Mouse (Mus musculus): ENCODE data around the gene Adprh. TPM values are rescaled to one million over a fixed set of nuclear protein-coding genes. Genes with fewer than 3 reads are reported as not detected.
"Not testable (repeated sequence)": the region's sequence is repeated elsewhere in the genome, so short reads cannot be mapped to it uniquely, and the experiment has no call there.

Gene Adprh
- total RNA-seq, 2 experiments from 2014 or later = 16.4 to 18.1 TPM

DNA sequence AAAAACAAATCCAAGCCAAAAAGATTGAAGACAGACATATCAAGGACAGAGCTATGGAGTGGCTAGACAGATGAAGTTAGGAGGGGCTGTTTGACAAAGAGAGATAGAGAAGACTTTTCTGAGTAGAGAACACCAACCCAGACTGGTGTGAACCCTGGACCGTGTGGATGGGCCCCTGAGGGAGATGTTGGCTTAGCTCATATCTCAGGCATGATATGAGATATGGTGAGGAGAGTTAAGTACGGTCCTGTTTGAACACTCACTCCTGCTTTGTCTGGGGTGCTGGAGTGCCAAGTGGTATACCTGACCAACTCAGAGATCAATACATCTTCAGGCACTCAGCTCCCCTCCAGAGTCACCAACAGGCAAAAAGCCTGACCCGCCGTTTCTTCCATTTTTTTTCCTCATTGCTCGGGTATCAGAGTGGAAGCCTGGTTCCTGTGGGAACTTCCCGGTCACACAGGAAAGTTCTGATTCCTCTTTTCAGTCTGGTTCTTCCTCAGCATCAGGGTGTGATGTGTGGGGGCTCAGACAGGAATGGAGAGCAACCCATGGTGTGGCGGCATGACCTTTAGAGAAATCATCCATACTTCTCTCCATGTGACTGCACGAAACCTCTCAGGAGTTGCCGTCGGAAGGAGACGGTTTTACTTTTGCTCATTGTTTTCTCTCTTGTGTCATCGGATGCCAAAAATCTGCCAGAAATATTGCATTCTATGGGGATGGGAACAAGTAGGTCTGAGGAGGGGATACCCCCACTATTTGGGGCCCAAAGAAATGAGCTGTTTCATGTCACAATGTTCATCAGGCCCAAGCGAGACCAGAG lies 14.8 kb upstream of the Adprh start:
- no peak for DNase-seq (ENCODE audit: low spot score)

DNA sequence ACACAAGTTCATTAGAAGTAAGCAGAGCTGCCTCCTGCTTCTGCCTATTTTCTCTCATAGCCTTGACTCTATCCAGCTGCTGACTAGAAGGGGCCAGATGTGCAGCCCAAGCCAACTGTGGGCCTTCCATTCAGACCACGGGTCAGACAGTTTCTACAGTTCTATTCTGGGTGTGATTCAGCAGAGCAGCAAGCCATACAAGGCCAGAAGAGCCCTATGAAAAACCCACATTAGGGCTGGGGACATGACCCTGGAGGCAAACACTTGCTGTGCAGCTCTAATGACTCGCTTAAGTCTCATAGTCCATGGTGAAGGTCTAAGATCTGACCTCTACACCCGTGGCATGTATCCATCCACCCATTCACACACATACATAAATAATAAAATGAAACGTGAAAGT lies 13.6 kb upstream of the Adprh start:
- no peak for DNase-seq (ENCODE audit: low spot score)

DNA sequence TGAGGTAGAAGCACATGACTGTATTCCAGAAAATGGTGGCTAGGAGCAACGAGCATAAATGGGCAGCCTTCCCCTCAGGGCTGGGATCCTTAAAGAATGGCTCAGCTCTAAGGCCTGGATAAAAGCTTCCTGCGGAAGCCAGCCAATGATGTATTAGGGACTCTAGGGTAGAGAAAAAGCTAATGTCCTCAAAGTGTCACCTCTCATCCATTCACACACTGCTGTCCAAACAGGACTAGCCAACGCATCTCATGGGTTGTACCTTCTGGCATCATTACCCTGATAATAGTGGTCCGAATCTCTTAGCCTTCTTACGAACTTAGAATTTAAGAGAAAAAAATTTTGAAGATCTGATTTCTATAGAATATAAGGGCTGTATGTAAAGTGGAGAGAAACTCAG lies 10.8 kb upstream of the Adprh start:
- no peak for DNase-seq (ENCODE audit: low spot score)

- DNase-seq (ENCODE audit: low spot score) = no peak
These were observed 9.7 kb upstream of the Adprh start for GRCm38 (mm10) chr16:38462161-38462560.

- DNase-seq (ENCODE audit: low spot score) = no peak
These were observed 9.2 kb upstream of the Adprh start for GRCm38 (mm10) chr16:38461749-38462148.

GRCm38 (mm10) chr16:38459990-38460389 lies 7.5 kb upstream of the Adprh start:
- DNase-seq (ENCODE audit: low spot score) = no peak

DNA sequence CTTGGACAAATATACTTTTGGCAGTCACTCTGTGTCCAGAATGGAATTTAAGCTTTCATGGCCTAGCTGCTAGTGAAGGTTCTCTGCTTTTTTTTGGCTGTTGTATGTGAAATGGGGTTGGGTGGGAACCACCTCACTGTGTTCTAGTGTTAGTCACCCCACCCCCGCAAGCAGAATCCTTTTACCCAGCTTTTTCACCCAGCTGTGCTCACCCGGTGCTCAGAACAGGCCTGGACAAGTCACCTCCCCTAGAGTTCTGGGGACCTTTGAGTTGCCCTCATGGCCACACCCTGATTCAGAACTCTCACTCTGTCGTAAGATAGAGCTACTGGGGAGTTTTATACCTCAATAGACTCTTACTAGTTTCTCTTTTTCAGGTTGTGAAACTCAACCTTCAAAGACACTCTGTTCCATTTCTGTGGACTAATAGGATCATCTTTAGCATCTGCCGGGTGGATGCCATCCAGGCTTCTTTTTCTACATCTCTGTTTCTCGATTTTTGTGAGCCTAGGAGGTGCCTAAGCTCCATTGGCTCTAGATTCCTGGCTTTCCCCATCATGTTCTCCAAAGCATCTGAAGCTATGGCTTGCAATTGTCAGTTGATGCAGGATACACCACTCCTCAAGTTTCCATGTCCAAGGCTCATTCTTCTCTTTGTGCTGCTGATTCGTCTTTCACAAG lies 6.2 kb upstream of the Adprh start:
- DNase-seq (ENCODE audit: low spot score) = no peak

DNA sequence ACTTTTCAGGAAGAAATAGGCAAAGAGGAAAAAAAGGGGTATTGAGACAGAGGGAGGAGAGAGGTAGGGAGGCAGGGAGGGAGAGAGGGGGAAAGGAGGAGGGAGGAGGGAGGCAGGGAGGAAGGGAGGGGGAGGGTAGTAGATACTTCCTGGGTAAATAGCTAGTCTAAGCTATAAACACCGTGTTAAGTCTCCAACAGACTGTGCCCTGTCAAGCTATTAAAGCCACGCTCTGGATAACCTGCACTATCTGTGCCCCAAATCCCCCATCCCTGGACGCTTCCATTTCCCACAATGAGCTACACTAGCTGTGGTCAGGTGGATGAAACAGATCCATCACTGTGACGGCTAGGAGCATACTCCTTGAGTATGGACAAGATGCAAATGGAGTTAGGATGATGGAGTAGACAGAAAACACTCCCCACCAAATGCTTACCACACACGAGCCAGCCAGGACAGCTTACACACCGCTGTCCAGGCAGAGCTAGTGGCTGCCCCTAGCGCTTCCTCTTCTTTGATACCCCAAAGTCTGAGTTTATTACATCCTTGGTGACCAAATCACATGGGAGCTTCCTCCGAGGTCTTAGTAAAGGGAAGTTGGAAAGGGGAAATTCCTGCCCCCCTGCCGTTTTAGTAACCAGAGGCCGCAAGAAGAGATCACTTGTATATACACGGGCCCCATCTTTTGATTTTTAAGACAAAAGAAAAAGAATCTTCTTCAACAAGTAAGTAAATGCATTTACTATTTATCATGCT lies 4.5 kb upstream of the Adprh start:
- no peak for DNase-seq (ENCODE audit: low spot score)

DNA sequence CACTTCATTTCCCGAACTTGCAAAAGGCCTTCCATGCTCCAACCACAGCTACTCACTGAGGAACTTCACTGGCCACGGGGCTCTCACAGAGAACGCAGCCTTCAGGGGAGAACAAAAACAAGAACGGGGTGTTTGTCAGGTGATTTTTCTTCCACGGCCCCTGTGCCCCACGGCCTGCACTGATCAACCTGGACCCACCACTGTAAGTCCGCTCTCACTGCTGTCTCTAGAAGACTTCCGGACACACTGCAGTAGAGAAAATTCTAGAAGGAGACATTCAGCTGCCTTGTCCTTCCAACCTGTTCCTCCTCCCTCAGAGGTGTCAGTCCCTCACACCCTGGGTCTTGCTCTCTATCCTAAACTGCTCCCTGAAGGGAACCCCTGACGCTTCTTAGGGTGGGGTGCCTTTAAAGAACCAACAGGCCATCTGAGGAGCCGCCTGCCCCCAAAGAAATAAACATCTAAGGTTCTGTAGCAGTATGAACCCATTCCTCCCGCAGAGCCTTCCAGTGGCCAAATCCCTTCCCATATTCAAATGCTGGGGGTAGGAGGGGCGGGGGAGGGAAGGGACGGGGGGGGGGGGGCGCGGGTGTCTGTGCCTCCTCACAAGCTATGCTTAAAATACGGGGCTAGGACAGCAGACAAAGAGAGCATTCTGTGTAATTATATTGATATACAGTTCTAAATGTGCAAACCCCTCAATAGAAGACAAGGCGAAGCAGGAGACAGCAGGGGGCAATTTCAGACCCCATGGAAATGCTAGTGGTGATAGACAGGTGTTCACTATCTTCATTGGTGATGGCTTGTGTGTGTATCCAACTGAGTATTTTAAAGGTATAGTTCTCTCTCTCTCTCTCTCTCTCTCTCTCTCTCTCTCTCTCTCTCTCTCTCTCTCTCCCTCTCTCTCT lies 3.3 kb upstream of the Adprh start, which contains the start of gene Cd80:
Gene Cd80, plus strand, starts transcription at position 51 of the 908 bp plus-strand sequence.
- DNase-seq (ENCODE audit: low spot score) = no peak

DNA sequence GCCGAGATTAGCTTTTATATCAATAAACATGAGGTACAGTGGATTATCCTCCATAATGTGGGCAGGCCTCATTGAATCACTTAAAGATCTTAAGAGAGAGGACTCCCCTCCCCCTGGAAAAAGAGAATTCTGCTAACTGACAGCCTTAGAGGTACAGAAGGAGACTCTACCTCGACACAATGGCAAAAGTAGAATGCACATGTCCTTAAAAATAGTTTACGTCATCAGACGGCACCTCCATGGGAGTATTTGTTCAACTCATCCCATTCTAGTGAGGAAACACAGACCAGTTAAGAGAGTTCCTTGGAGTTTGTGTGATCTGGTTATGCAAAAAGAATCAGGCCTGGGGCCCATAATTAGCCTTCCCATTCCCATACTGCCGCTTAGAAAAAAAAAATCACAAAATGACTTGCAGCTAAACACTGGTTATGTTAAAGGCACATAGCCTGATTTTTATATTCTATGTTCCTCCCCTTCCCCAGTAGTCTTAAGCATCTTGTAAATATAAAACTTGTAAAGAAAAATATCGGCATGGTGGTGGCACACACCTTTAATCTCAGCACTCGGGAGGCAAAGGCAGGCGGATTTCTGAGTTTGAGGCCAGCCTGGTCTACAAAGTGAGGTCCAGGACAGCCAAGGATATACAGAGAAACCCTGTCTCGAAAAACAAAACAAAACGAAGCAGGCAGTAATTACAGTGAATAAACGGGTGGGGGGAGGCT lies 2.2 kb upstream of the Adprh start:
- DNase-seq (ENCODE audit: low spot score) = no peak

- DNase-seq (ENCODE audit: low spot score) = no peak
These were observed 1.4 kb upstream of the Adprh start for GRCm38 (mm10) chr16:38453952-38454351.

DNA sequence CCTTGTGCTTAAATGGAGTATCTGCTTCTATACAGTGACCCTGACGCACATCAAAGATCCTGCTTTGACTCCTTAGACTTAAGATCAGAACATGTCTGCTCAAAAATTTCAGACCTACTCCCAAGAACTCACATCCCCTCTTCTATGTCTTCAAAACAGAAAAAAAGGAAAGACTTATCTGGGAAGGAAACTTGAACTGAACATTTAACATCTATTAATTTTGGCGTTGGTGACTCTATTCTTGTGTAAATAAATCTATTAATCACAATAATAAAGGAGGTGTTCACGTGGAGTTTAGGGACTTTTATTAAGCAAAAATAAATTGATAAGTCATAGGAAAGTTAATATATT lies 675 bp upstream of the Adprh start:
- no peak for DNase-seq (ENCODE audit: low spot score)

- DNase-seq (ENCODE audit: low spot score) = no peak
These were observed 890 bp downstream of the Adprh start for GRCm38 (mm10) chr16:38451421-38452205.

DNA sequence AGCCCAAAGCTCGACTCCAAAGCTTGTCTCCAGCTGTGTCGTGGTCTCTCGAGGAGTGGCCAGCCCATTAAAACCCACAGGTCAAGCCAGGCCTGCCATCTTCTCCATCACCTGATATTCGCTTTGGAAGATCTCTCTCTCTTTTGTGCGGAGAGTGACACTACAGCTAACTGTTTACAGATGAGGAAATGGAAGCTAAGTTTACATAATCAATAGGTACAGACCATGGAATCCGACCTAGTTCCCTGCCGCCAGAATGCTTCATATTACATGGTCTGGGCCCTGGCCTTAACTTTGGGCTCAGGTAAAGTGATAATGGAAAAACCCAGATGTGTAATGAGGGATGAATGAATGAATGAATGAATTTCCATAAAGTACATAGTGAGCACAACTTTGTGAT lies 1.8 kb downstream of the Adprh start:
- DNase-seq (ENCODE audit: low spot score) = no peak

- no peak for DNase-seq (ENCODE audit: low spot score)
These were observed 4.0 kb downstream of the Adprh start for GRCm38 (mm10) chr16:38448458-38448857.

DNA sequence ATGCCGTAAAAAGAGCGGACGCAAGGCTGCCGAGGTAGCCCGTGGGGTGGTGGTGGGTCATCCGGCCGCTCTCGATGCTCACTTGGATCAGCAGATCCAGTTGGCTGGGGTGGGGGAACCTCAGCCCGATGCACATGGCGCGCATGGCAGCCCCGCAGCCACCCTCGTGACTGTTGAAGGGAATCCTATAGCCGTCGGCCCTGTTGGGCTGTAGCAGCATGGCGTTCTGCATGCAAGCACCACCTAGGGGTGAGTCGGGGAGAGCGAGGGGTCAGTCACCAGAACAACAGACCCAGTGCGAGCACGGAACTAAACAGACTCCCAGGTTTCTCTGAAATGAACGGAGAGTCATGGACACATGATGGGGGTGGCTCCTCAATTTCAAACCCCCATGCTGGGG lies 5.1 kb downstream of the Adprh start:
- no peak for DNase-seq (ENCODE audit: low spot score)

DNA sequence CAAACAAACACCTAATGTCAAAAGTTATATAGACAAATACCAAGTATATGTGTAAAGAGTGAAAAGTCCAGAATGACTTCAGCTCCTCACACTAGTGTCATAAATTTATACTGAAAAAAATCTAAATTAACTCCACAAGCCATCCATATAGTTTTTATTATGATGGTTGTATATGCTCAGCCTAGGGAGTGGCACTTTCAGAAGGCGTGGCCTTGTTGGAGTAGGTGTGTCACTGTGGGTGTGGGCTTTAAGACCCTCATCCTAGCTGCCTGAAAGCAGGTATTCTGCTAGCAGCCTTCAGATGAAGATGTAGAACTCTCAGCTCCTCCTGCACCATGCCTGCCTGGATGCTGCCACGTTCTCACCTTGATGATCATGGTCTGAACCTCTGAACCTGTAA lies 6.4 kb downstream of the Adprh start:
- not testable (repeated sequence) for DNase-seq (ENCODE audit: low spot score)

GRCm38 (mm10) chr16:38445576-38445975 lies 6.9 kb downstream of the Adprh start:
- DNase-seq (ENCODE audit: low spot score) = no peak

DNA sequence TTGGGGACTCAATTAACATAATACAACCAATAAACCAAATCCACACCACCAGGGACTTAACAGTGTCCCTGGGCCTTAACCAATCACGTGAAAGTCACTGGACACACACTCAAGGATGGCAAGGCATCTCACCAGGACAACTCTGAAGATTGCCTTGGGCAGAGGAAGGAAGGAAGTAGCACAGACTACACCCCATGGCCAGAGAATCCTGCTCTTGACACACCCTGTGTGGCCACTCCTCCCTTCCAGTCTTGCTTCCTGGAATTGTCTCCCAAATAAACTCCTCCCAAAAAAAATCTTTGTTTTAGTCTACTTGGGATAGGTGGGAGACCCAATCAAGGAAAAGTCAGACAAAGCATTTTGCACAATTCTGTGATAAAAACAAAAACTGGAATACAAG lies 7.5 kb downstream of the Adprh start:
- DNase-seq (ENCODE audit: low spot score) = no peak

Data from gastrocnemius, adult 18-20 months (tissue).